In the genomic region with DNA sequence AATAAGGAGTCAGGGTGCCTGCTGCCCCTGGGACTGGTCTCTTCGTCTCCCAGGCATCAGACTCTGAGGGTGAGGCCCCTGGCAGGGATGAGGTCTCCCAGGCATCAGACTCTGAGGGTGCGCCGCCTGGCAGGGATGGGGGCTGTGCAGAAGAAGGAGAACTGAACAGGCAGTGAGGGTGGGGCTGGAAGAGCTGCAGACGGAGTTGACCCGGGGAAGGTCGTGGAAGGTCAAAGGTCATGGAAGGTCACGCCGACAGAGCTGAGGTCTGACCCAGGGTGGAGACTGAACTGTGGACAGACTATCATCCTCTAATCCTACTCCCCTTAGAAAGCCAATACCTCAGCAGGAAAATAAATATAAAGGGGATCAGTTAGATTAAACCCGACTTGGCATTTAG, we compare ENCODE assay signal across 24 mouse cellular contexts. TPM values are rescaled to one million over a fixed set of nuclear protein-coding genes. Genes with fewer than 3 reads are reported as not detected.
A peak's percentile ranks its signal among the peaks of the same experiment; 100 is the strongest.
DNase-seq lines count a peak whose midpoint lies in the region; ATAC-seq and TF ChIP-seq lines count a peak whose summit lies in the region.
"Had no signal": no experiment of that assay in that cellular context is flagged by ENCODE, and none has a peak within 500 bp of the region (broad histone marks: within the 10 kb centered on the region; RNA-seq: fewer than 3 reads in every experiment).

No protein-coding gene starts in this region.

- no peaks in the 10 kb centered on the region for H3K4me1 ChIP-seq in liver, adult 2 months (ENCODE audit: control insufficient read depth, insufficient read depth, low read length)
- H3K4me1 ChIP-seq in liver, embryonic 12.5 days, result no peaks in the 10 kb centered on the region

- H3K36me3 ChIP-seq in liver, adult 2 months (ENCODE audit: control insufficient read depth, insufficient read depth, low read length), result no peaks in the 10 kb centered on the region
- no peaks in the 10 kb centered on the region for H3K36me3 ChIP-seq in liver, embryonic 12.5 days
- H3K36me3 ChIP-seq: forebrain, embryonic 15.5 days; G1E; hindbrain, embryonic 12.5 days; hindbrain, embryonic 15.5 days had no signal

- peak; percentile 62 for DNase-seq in embryo, embryonic 10 days (ENCODE audit: low spot score)
- no peak for DNase-seq in embryo, embryonic 11 days
- peak; percentile 19 for DNase-seq in liver, adult 2 months (ENCODE audit: extremely low read depth, low read depth, low spot score)
- peak; percentile 53 for DNase-seq in testis, postnatal 10 days (ENCODE audit: low spot score)
- DNase-seq in testis, postnatal 14 days (ENCODE audit: low spot score), result no peak
- no peak for DNase-seq in heart, adult 11 months
- DNase-seq: adrenal gland, adult 8-10 months; adrenal gland, postnatal 25 days; cerebellum, adult 11-12 months; cerebellum, adult 8-10 months; cerebellum, postnatal 10 days; cerebellum, postnatal 36 days; gastrocnemius, postnatal 36 days had no signal

- no peaks in the 10 kb centered on the region for H3K79me2 ChIP-seq in liver, adult 2 months (ENCODE audit: control insufficient read depth, insufficient read depth, low read length)

- no peaks in the 10 kb centered on the region for H3K9me3 ChIP-seq in liver, embryonic 12.5 days (replicated peaks)
- H3K9me3 ChIP-seq: forebrain, embryonic 15.5 days; hindbrain, embryonic 12.5 days; hindbrain, embryonic 15.5 days had no signal

- WGBS in liver, adult 2 months, result 14% methylated on average over 9 of the region's 9 CpGs
- 53% methylated on average over 9 of the region's 9 CpGs for WGBS in liver, embryonic 12.5 days (ENCODE audit: insufficient replicate concordance)

- ATAC-seq in liver, embryonic 12.5 days, result no peak
- no peak for ATAC-seq in monocyte, adult 5-6 weeks (replicated peaks; ENCODE audit: insufficient number of reproducible peaks, low FRiP score, low TSS enrichment, poor library complexity, severe bottlenecking)
- ATAC-seq: activated CD4-positive, CD25-positive, alpha-beta regulatory T cell, adult 4 months; forebrain, embryonic 15.5 days; Patski had no signal

- H3K4me3 ChIP-seq in liver, adult 2 months (ENCODE audit: insufficient read depth, low read depth, low read length), result no peak overlapping the region
- no peak overlapping the region for H3K4me3 ChIP-seq in liver, embryonic 12.5 days
- H3K4me3 ChIP-seq: forebrain, embryonic 15.5 days; hindbrain, embryonic 12.5 days; hindbrain, embryonic 15.5 days had no signal

- TF ChIP-seq POLR2A in liver, adult 2 months (IDR thresholded peaks at IDR 0.05; ENCODE audit: extremely low read depth, insufficient read depth, low read length), result no peak

- H3K27me3 ChIP-seq in liver, adult 2 months (ENCODE audit: control insufficient read depth, insufficient read depth, low read length), result no peaks in the 10 kb centered on the region
- H3K27me3 ChIP-seq in liver, embryonic 12.5 days (replicated peaks), result 0 out of 2 replicates have a peak, but pooled peaks cover 3% of the 10 kb centered on the region

- no peak for TF ChIP-seq CTCF in liver, adult 2 months (IDR thresholded peaks at IDR 0.05; ENCODE audit: low read depth, low read length)

- no peak overlapping the region for H3K4me2 ChIP-seq in liver, embryonic 12.5 days
- H3K4me2 ChIP-seq: forebrain, embryonic 15.5 days; heart, embryonic 11.5 days; hindbrain, embryonic 12.5 days; hindbrain, embryonic 15.5 days had no signal

- H3K9ac ChIP-seq in liver, adult 2 months (ENCODE audit: low read depth, low read length), result no peak overlapping the region
- no peak overlapping the region for H3K9ac ChIP-seq in liver, embryonic 12.5 days
- H3K9ac ChIP-seq: forebrain, embryonic 15.5 days; hindbrain, embryonic 12.5 days; hindbrain, embryonic 15.5 days had no signal

- no peak overlapping the region for H3K27ac ChIP-seq in liver, adult 2 months (replicated peaks; ENCODE audit: insufficient read depth, low read depth, low read length)
- H3K27ac ChIP-seq in liver, embryonic 12.5 days, result no peak overlapping the region
- H3K27ac ChIP-seq: forebrain, embryonic 15.5 days; hindbrain, embryonic 12.5 days; hindbrain, embryonic 15.5 days had no signal

RNA-seq across cellular contexts. Expression of a gene that starts 50.6 kb away (rescaled TPM):
- under 0.01 TPM in 1 of 2 replicates, not detected in the other for total RNA-seq in liver, adult 2 months (2014; rRNA removed)
- 0.04 TPM in 1 of 2 replicates, not detected in the other for polyA plus RNA-seq in liver, adult 2 months (2012; rRNA removed)
- polyA plus RNA-seq in liver, embryonic 12.5 days (2016; fragmentation: Nextera tagmentation; extraction: Ambion mirVana), result 0.01 TPM in 1 of 2 replicates, not detected in the other
- not detected in 3 replicates for total RNA-seq in monocyte, adult 5-6 weeks (2017)
- total RNA-seq: granulocyte monocyte progenitor cell, adult 5-6 weeks; hematopoietic stem cell, adult 5-6 weeks had no signal
- polyA plus RNA-seq: activated CD4-positive, CD25-positive, alpha-beta regulatory T cell, adult 4 months; G1E; Patski had no signal

Comparison
In these comparisons a context has a peak if more than half of its experiments do, and no peak if none do; other contexts are left out.
1. DNase-seq: peak in embryo, embryonic 10 days (single experiment), liver, adult 2 months (single experiment) and testis, postnatal 10 days (single experiment); none in embryo, embryonic 11 days (single experiment), testis, postnatal 14 days (single experiment) and heart, adult 11 months (single experiment).